Mouse (Mus musculus): Measurements from ENCODE around the gene Mpzl3. TPM values are rescaled to one million over a fixed set of nuclear protein-coding genes. Genes with fewer than 3 reads are reported as not detected.

Mpzl3 gene
- polyA plus RNA-seq, 1 experiment from 2014 or later = 1.0 TPM

GRCm38 (mm10) chr9:45083132-45083531 lies 28.1 kb downstream of the Mpzl3 start:
- no peaks in the 10 kb centered on the region for H3K27me3 ChIP-seq (replicated peaks; ENCODE audit: control insufficient read depth, insufficient read depth, low read length)
- H3K4me3 ChIP-seq (ENCODE audit: low read depth, low read length) = no peak overlapping the region
- H3K4me2 ChIP-seq = no peak overlapping the region
- 75% methylated on average over 3 of the region's 3 CpGs for WGBS
- no peaks in the 10 kb centered on the region for H3K9me3 ChIP-seq (ENCODE audit: control insufficient read depth, low read length)
- H3K4me1 ChIP-seq (replicated peaks; ENCODE audit: control insufficient read depth, insufficient read depth, low read length) = no peaks in the 10 kb centered on the region
- no peaks in the 10 kb centered on the region for H3K36me3 ChIP-seq (ENCODE audit: control insufficient read depth, insufficient read depth, low read length)
- ATAC-seq (replicated peaks; ENCODE audit: low FRiP score) = no peak
- H3K9ac ChIP-seq (ENCODE audit: low read depth, low read length) = no peak overlapping the region
- DNase-seq (ENCODE audit: low spot score) = no peak
- H3K27ac ChIP-seq (ENCODE audit: low read depth, low read length) = no peak overlapping the region

GRCm38 (mm10) chr9:45084556-45084955 lies 29.6 kb downstream of the Mpzl3 start:
- Histone ChIP-seq H3K4me3 (ENCODE audit: low read depth, low read length) (no peak overlapping the region), H3K36me3 (ENCODE audit: control insufficient read depth, insufficient read depth, low read length) (no peaks in the 10 kb centered on the region), H3K4me1 (replicated peaks; ENCODE audit: control insufficient read depth, insufficient read depth, low read length) (no peaks in the 10 kb centered on the region), H3K27ac (ENCODE audit: low read depth, low read length) (no peak overlapping the region), H3K4me2 (no peak overlapping the region), H3K9ac (ENCODE audit: low read depth, low read length) (no peak overlapping the region), H3K27me3 (replicated peaks; ENCODE audit: control insufficient read depth, insufficient read depth, low read length) (no peaks in the 10 kb centered on the region), H3K9me3 (ENCODE audit: control insufficient read depth, low read length) (no peaks in the 10 kb centered on the region)
- 47% methylated on average over 5 of the region's 5 CpGs for WGBS
- no peak for DNase-seq (ENCODE audit: low spot score)
- no peak for ATAC-seq (replicated peaks; ENCODE audit: low FRiP score)

GRCm38 (mm10) chr9:45085741-45086690 lies 31.0 kb downstream of the Mpzl3 start:
- no peak for ATAC-seq (replicated peaks; ENCODE audit: low FRiP score)
- H3K4me2 ChIP-seq = no peak overlapping the region
- no peaks in the 10 kb centered on the region for H3K9me3 ChIP-seq (ENCODE audit: control insufficient read depth, low read length)

DNA sequence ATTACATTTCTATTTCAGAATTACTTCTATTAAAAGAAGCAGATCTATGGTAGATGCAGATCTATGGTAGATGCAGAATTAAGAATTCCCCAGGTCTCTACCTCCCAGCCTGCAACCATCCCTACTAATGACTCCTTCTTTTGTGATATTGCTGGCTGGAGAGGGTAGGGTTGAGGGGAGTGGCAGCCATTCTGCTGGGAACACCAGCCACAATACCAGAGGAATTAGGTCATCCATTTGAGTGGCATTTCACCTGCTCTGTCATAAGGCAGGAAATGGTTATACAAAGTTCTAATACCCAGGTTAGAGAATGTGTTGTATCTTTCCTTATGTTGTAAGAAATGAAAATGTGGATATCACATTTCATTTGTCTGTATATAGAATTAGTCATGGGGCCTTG lies 33.1 kb downstream of the Mpzl3 start:
- Histone ChIP-seq H3K9ac (ENCODE audit: low read depth, low read length) (no peak overlapping the region), H3K9me3 (ENCODE audit: control insufficient read depth, low read length) (no peaks in the 10 kb centered on the region), H3K27me3 (replicated peaks; ENCODE audit: control insufficient read depth, insufficient read depth, low read length) (no peaks in the 10 kb centered on the region; the same call in 1 of the 2 replicates), H3K4me3 (ENCODE audit: low read depth, low read length) (no peak overlapping the region), H3K36me3 (ENCODE audit: control insufficient read depth, insufficient read depth, low read length) (no peaks in the 10 kb centered on the region), H3K4me2 (no peak overlapping the region), H3K27ac (ENCODE audit: low read depth, low read length) (no peak overlapping the region), H3K4me1 (replicated peaks; ENCODE audit: control insufficient read depth, insufficient read depth, low read length) (0 out of 2 replicates have a peak, but pooled peaks cover 2% of the 10 kb centered on the region)
- ATAC-seq (replicated peaks; ENCODE audit: low FRiP score) (no peak), DNase-seq (ENCODE audit: low spot score) (no peak)

More at GRCm38 (mm10) chr9:45085741-45086690, 31.0 kb downstream of the Mpzl3 start:
- no peaks in the 10 kb centered on the region for H3K4me1 ChIP-seq (replicated peaks; ENCODE audit: control insufficient read depth, insufficient read depth, low read length)
- no peak overlapping the region for H3K27ac ChIP-seq (ENCODE audit: low read depth, low read length)
- no peaks in the 10 kb centered on the region for H3K27me3 ChIP-seq (replicated peaks; ENCODE audit: control insufficient read depth, insufficient read depth, low read length)
- H3K36me3 ChIP-seq (ENCODE audit: control insufficient read depth, insufficient read depth, low read length) = no peaks in the 10 kb centered on the region
- no peak overlapping the region for H3K4me3 ChIP-seq (ENCODE audit: low read depth, low read length)
- 68% methylated on average over 12 of the region's 12 CpGs for WGBS
- H3K9ac ChIP-seq (ENCODE audit: low read depth, low read length) = no peak overlapping the region
- no peak for DNase-seq (ENCODE audit: low spot score)

- no peaks in the 10 kb centered on the region for H3K36me3 ChIP-seq (ENCODE audit: control insufficient read depth, insufficient read depth, low read length)
- no peak overlapping the region for H3K4me3 ChIP-seq (ENCODE audit: low read depth, low read length)
- H3K9ac ChIP-seq (ENCODE audit: low read depth, low read length) = no peak overlapping the region
- 0 out of 2 replicates have a peak, but pooled peaks cover 2% of the 10 kb centered on the region for H3K4me1 ChIP-seq (replicated peaks; ENCODE audit: control insufficient read depth, insufficient read depth, low read length)
- H3K27ac ChIP-seq (ENCODE audit: low read depth, low read length) = no peak overlapping the region
- H3K9me3 ChIP-seq (ENCODE audit: control insufficient read depth, low read length) = no peaks in the 10 kb centered on the region
- no peak overlapping the region for H3K4me2 ChIP-seq
- ATAC-seq (replicated peaks; ENCODE audit: low FRiP score) = no peak
- WGBS = 61% methylated on average over 3 of the region's 3 CpGs
- no peak for DNase-seq (ENCODE audit: low spot score)
- H3K27me3 ChIP-seq (replicated peaks; ENCODE audit: control insufficient read depth, insufficient read depth, low read length) = no peaks in the 10 kb centered on the region; the same call in 1 of the 2 replicates
Measured at GRCm38 (mm10) chr9:45090811-45091210, 35.8 kb downstream of the Mpzl3 start.

GRCm38 (mm10) chr9:45092641-45093040 lies 37.7 kb downstream of the Mpzl3 start:
- H3K27ac ChIP-seq (ENCODE audit: low read depth, low read length) = no peak overlapping the region
- H3K9ac ChIP-seq (ENCODE audit: low read depth, low read length) = no peak overlapping the region
- DNase-seq (ENCODE audit: low spot score) (no peak), ATAC-seq (replicated peaks; ENCODE audit: low FRiP score) (no peak)
- 0 out of 2 replicates have a peak, but pooled peaks cover 2% of the 10 kb centered on the region for H3K4me1 ChIP-seq (replicated peaks; ENCODE audit: control insufficient read depth, insufficient read depth, low read length)
- WGBS = 51% methylated on average over 4 of the region's 4 CpGs
- no peak overlapping the region for H3K4me3 ChIP-seq (ENCODE audit: low read depth, low read length)
- H3K4me2 ChIP-seq = no peak overlapping the region
- H3K36me3 ChIP-seq (ENCODE audit: control insufficient read depth, insufficient read depth, low read length) = no peaks in the 10 kb centered on the region
- H3K27me3 ChIP-seq (replicated peaks; ENCODE audit: control insufficient read depth, insufficient read depth, low read length) = no peaks in the 10 kb centered on the region; the same call in none of the 2 replicates
- no peaks in the 10 kb centered on the region for H3K9me3 ChIP-seq (ENCODE audit: control insufficient read depth, low read length)

GRCm38 (mm10) chr9:45095149-45095937 lies 40.4 kb downstream of the Mpzl3 start:
- no peaks in the 10 kb centered on the region for H3K36me3 ChIP-seq (ENCODE audit: control insufficient read depth, insufficient read depth, low read length)
- WGBS = 73% methylated on average over 6 of the region's 6 CpGs
- no peaks in the 10 kb centered on the region for H3K9me3 ChIP-seq (ENCODE audit: control insufficient read depth, low read length)
- no peak for ATAC-seq (replicated peaks; ENCODE audit: low FRiP score)
- H3K9ac ChIP-seq (ENCODE audit: low read depth, low read length) = no peak overlapping the region
- H3K27ac ChIP-seq (ENCODE audit: low read depth, low read length) = no peak overlapping the region
- H3K27me3 ChIP-seq (replicated peaks; ENCODE audit: control insufficient read depth, insufficient read depth, low read length) = no peaks in the 10 kb centered on the region; the same call in none of the 2 replicates
- no peak overlapping the region for H3K4me2 ChIP-seq
- H3K4me1 ChIP-seq (replicated peaks; ENCODE audit: control insufficient read depth, insufficient read depth, low read length) = 0 out of 2 replicates have a peak, but pooled peaks cover 2% of the 10 kb centered on the region
- no peak overlapping the region for H3K4me3 ChIP-seq (ENCODE audit: low read depth, low read length)
- no peak for DNase-seq (ENCODE audit: low spot score)

- H3K36me3 ChIP-seq (ENCODE audit: control insufficient read depth, insufficient read depth, low read length) = no peaks in the 10 kb centered on the region
- no peak for DNase-seq (ENCODE audit: low spot score)
- H3K27ac ChIP-seq (ENCODE audit: low read depth, low read length) = no peak overlapping the region
- ATAC-seq (replicated peaks; ENCODE audit: low FRiP score) = no peak
- 85% methylated on average over 5 of the region's 5 CpGs for WGBS
- H3K9ac ChIP-seq (ENCODE audit: low read depth, low read length) = no peak overlapping the region
- no peaks in the 10 kb centered on the region for H3K4me1 ChIP-seq (replicated peaks; ENCODE audit: control insufficient read depth, insufficient read depth, low read length)
- H3K4me3 ChIP-seq (ENCODE audit: low read depth, low read length) = no peak overlapping the region
- H3K27me3 ChIP-seq (replicated peaks; ENCODE audit: control insufficient read depth, insufficient read depth, low read length) = no peaks in the 10 kb centered on the region; the same call in 1 of the 2 replicates
- H3K9me3 ChIP-seq (ENCODE audit: control insufficient read depth, low read length) = no peaks in the 10 kb centered on the region
- no peak overlapping the region for H3K4me2 ChIP-seq
Measured at GRCm38 (mm10) chr9:45097877-45098276, 42.9 kb downstream of the Mpzl3 start.
